Mouse (Mus musculus) lung, postnatal 0 days (tissue): ENCODE data around the gene Nrd1.

ENCODE experiments used
- CTCF ChIP-seq: IDR thresholded peaks from 2 replicates; pipeline ENCODE4 v1.5.1; 2016; ENCODE audit warnings: antibody characterized with exemption, mild to moderate bottlenecking
- EP300 ChIP-seq: IDR thresholded peaks from 2 replicates; pipeline ENCODE4 v1.6.1; 2016; ENCODE audit warnings: antibody characterized with exemption, mild to moderate bottlenecking, control low read depth

GRCm38 (mm10) chr4:108999999-109000950 is at the start of gene Nrd1:
- TF ChIP-seq CTCF (0 out of 2 replicates have a peak, but pooled peaks have one; percentile 6), EP300 (no peak)
